Mouse (Mus musculus) lung, postnatal 0 days (tissue): ENCODE data around the gene Ccm2. TPM values are rescaled to one million over a fixed set of nuclear protein-coding genes. Genes with fewer than 3 reads are reported as not detected.
A peak's percentile ranks its signal among the peaks of the same experiment; 100 is the strongest.

Experiments used
- ATAC-seq: fragments of 200-750 bp; cut with Nextera tagmentation; 2 replicates; pipeline ENCODE4 v1.8.0; 2017; ENCODE audit warnings: moderate library complexity
- DNase-seq: peaks from one replicate; pipeline ENCODE4 v3.0.0-alpha.2; 2016; ENCODE audit warnings: low spot score
- H3K27ac ChIP-seq: fragments of 300-500 bp; sonication (generic); 2 replicates; pipeline ENCODE4 v1.5.1; 2014; ENCODE audit warnings: antibody characterized with exemption, mild to moderate bottlenecking, low read length, mixed read lengths
- H3K27me3 ChIP-seq: fragments of 300-500 bp; sonication (generic); replicated peaks from 2 replicates; pipeline ENCODE4 v1.6.1; 2014; ENCODE audit warnings: low read length, mixed read lengths; ENCODE audit not compliant: insufficient read depth
- H3K36me3 ChIP-seq: fragments of 300-500 bp; sonication (generic); 2 replicates; pipeline ENCODE4 v1.6.1; 2014; ENCODE audit warnings: low read length, mixed read lengths; ENCODE audit not compliant: insufficient read depth
- H3K4me1 ChIP-seq: fragments of 300-500 bp; sonication (generic); 2 replicates; pipeline ENCODE4 v1.6.1; 2014; ENCODE audit warnings: antibody characterized with exemption, low read depth, low read length, mixed read lengths; ENCODE audit not compliant: insufficient read depth
- H3K4me2 ChIP-seq: fragments of 300-500 bp; sonication (generic); replicated peaks from 2 replicates; pipeline ENCODE4 v1.6.1; 2014; ENCODE audit warnings: low read depth, mild to moderate bottlenecking, low read length, moderate library complexity, mixed read lengths
- H3K4me3 ChIP-seq: fragments of 300-500 bp; sonication (generic); 2 replicates; pipeline ENCODE4 v1.5.1; 2014; ENCODE audit warnings: low read depth, low read length
- H3K9ac ChIP-seq: fragments of 300-500 bp; sonication (generic); replicated peaks from 2 replicates; pipeline ENCODE4 v1.6.1; 2014; ENCODE audit warnings: low read depth, mild to moderate bottlenecking
- H3K9me3 ChIP-seq: fragments of 300-500 bp; sonication (generic); 2 replicates; pipeline ENCODE4 v1.6.1; 2016; ENCODE audit warnings: low read length, mixed read lengths
- CTCF ChIP-seq: IDR thresholded peaks from 2 replicates; pipeline ENCODE4 v1.5.1; 2016; ENCODE audit warnings: antibody characterized with exemption, mild to moderate bottlenecking
- EP300 ChIP-seq: IDR thresholded peaks from 2 replicates; pipeline ENCODE4 v1.6.1; 2016; ENCODE audit warnings: antibody characterized with exemption, mild to moderate bottlenecking, control low read depth
- WGBS: fragments of 180-500 bp; shearing (Covaris S2); extraction: QIAGEN DNeasy Blood & Tissue Kit; methylation state at CpG from one replicate; pipeline ENCODE4 v1.1.7; 2014; 5-methylcytosine and 5-hydroxymethylcytosine counted together
- polyA plus RNA-seq: library from polyadenylated mRNA; unstranded; fragments of >200 nt; fragmentation: Nextera tagmentation; extraction: Ambion mirVana; gene quantifications from 2 replicates; pipeline ENCODE4 v1.2.1, GENCODE M21; 2015

The Ccm2 gene
- polyA plus RNA-seq, 1 experiment from 2014 or later: 62.4 TPM

DNA sequence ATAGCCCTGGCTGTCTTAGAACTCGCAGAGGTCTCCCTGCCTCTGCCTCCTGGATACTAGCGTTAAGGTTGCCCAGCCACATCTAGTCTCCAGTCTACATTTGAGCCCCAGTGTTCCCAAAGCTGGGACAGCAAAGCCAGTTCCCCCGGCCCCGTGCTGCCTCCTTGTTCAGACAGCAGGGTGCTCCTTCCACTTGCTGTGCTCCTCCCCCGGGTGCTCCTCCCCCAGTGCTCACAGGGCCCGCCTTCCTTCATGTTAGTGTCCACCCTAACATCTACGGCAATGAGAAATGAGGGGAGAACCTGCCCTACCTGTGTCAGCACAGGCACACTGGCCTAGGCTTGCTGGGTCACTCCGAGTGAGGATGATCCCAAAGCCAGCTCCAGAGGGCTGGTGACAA lies 39.1 kb downstream of the Ccm2 start:
- DNase-seq (no peak), ATAC-seq (no peak)
- Histone ChIP-seq H3K27me3 (no peaks in the 10 kb centered on the region), H3K27ac (no peak overlapping the region), H3K36me3 (peaks cover 10% of the 10 kb centered on the region; the same call in 1 of the 2 replicates), H3K9me3 (no peaks in the 10 kb centered on the region), H3K4me2 (no peak overlapping the region), H3K4me1 (no peaks in the 10 kb centered on the region), H3K4me3 (no peak overlapping the region), H3K9ac (no peak overlapping the region)
- TF ChIP-seq CTCF: no peak
- TF ChIP-seq EP300: no peak
- 87% methylated on average over 8 of the region's 8 CpGs for WGBS

- H3K9ac ChIP-seq: no peak overlapping the region
- no peak overlapping the region for H3K27ac ChIP-seq
- ATAC-seq: 0 out of 2 replicates have a peak, but pooled peaks have one; percentile 38
- H3K4me1 ChIP-seq: no peaks in the 10 kb centered on the region
- DNase-seq: peak; percentile 57
- no peak overlapping the region for H3K4me3 ChIP-seq
- no peaks in the 10 kb centered on the region for H3K9me3 ChIP-seq
- H3K4me2 ChIP-seq: no peak overlapping the region
- 84% methylated on average over 3 of the region's 3 CpGs for WGBS
- TF ChIP-seq EP300: no peak
- peak; percentile 41 for TF ChIP-seq CTCF
- H3K27me3 ChIP-seq: no peaks in the 10 kb centered on the region
- H3K36me3 ChIP-seq: peaks cover 17% of the 10 kb centered on the region; the same call in 1 of the 2 replicates
These were observed 40.0 kb downstream of the Ccm2 start for GRCm38 (mm10) chr11:6586660-6587059.

DNA sequence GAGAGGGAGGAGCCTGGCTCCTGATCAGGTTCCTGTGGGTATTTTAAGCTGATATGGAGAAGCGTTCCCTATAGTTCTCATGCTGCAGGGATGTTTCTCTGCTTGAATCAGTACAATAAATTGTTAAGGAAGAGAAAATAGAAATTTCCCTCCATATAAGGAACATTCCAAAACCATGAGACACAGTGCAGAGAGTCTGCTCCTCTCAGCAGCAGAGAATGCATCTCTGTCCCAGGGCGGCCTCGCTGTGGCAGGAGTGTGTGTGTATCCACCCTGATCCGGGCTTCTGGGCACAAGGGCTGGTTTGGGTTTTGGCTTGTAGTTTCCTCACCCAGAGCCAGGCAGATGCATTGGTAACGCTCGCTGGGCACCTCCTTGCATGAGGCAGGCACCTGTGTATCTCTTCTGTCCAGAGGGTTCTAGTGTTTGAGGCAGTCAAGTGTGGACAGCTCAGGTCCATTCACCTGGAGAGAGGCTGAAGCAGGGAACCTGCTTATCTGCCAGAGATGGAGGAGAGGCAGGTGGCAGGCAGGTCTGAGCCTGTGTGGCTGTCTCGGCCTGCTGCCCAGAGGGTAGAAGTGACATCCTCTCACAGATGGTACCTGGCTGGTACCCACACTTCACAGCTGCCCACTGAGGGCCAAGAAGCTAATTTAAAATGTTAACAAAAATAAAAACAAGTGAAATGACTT lies 40.7 kb downstream of the Ccm2 start:
- Histone ChIP-seq H3K4me1 (no peaks in the 10 kb centered on the region), H3K9me3 (no peaks in the 10 kb centered on the region), H3K36me3 (peaks cover 21% of the 10 kb centered on the region; the same call in 1 of the 2 replicates), H3K4me2 (no peak overlapping the region), H3K27ac (no peak overlapping the region), H3K27me3 (no peaks in the 10 kb centered on the region), H3K4me3 (no peak overlapping the region), H3K9ac (no peak overlapping the region)
- ATAC-seq (no peak), DNase-seq (no peak)
- WGBS: 91% methylated on average over 7 of the region's 7 CpGs
- TF ChIP-seq CTCF (no peak), EP300 (no peak)

DNA sequence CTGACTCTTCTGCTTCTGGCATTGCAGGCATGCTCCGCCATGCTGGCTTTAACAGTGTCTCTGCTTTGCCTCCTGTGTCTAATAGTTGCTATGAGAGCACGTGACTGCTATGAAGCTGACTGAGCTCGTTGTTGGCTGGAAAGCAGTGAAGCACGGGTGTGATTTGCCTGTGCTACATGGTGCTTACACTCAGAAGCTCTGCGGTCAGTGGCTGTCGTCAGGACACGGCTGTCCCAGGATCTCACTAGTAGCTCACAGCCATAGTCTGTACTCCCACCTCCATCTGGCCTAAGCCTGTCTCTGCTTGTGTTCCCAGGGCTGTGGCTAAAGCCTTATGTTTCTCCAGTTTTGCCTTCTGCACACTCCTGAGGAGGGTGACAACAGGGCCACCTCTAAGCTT lies 41.6 kb downstream of the Ccm2 start:
- H3K27me3 ChIP-seq: no peaks in the 10 kb centered on the region
- TF ChIP-seq EP300 (no peak), CTCF (no peak)
- H3K9me3 ChIP-seq: no peaks in the 10 kb centered on the region
- no peak overlapping the region for H3K4me2 ChIP-seq
- no peak overlapping the region for H3K27ac ChIP-seq
- DNase-seq (no peak), ATAC-seq (no peak)
- H3K4me1 ChIP-seq: no peaks in the 10 kb centered on the region
- H3K36me3 ChIP-seq: peaks cover 21% of the 10 kb centered on the region; the same call in 1 of the 2 replicates
- 95% methylated on average over 7 of the region's 7 CpGs for WGBS
- no peak overlapping the region for H3K9ac ChIP-seq
- H3K4me3 ChIP-seq: no peak overlapping the region

- no peak for DNase-seq
- H3K27me3 ChIP-seq: no peaks in the 10 kb centered on the region
- H3K9ac ChIP-seq: no peak overlapping the region
- 79% methylated on average over 7 of the region's 7 CpGs for WGBS
- TF ChIP-seq CTCF (no peak), EP300 (no peak)
- no peaks in the 10 kb centered on the region for H3K9me3 ChIP-seq
- H3K27ac ChIP-seq: no peak overlapping the region
- no peak for ATAC-seq
- H3K4me1 ChIP-seq: no peaks in the 10 kb centered on the region
- peaks cover 33% of the 10 kb centered on the region for H3K36me3 ChIP-seq
- H3K4me2 ChIP-seq: no peak overlapping the region
- H3K4me3 ChIP-seq: no peak overlapping the region
These were observed 43.2 kb downstream of the Ccm2 start for GRCm38 (mm10) chr11:6589838-6590237.

DNA sequence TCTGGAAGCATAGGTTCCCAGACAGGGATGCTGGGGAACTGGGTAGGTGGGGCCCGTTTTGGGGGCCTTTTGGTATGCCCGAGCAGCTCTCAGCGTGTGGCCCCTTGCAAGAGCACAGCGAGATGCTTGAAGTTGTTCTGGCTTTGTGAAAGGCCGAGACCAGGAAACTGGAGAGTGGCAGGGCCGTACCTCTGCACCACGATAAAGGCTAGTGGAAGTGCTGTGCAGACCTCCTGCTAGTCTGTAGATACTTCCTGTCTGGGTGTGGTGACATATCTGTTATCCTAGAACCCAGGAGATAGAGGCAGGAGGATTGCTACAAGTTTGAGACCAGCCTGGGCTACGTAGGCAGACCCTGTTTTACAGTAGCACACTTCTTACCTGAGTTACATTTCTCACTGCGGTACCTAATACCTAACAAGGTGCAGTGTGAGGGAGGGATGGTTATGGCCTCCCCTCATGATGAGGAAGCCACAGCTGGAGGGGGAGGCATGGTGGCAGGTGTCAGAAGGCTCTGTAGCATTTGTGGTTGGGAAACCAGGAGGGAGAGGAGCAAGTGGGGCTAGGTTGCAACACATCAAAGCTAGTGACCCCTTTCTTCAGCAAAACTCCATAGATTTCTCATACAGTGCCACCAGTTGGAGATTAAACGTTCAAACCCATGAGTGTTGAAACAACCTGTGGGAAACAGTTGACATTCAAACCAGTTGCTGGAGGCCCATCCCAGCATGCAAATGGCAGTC lies 44.4 kb downstream of the Ccm2 start:
- Histone ChIP-seq H3K36me3 (peaks cover 45% of the 10 kb centered on the region), H3K9ac (no peak overlapping the region), H3K4me1 (no peaks in the 10 kb centered on the region), H3K4me2 (no peak overlapping the region), H3K27ac (no peak overlapping the region), H3K9me3 (no peaks in the 10 kb centered on the region), H3K4me3 (no peak overlapping the region), H3K27me3 (no peaks in the 10 kb centered on the region)
- no peak for ATAC-seq
- 82% methylated on average over 10 of the region's 10 CpGs for WGBS
- TF ChIP-seq CTCF: no peak
- TF ChIP-seq EP300: no peak
- no peak for DNase-seq
